9 mouse cellular contexts compared by ENCODE assay signal in genomic region chr7:28576271-28576914, GRCm38 (mm10). TPM values are rescaled to one million over a fixed set of nuclear protein-coding genes. Genes with fewer than 3 reads are reported as not detected.
DNase-seq lines count a peak whose midpoint lies in the region; ATAC-seq and TF ChIP-seq lines count a peak whose summit lies in the region.
"Had no signal": no experiment of that assay in that cellular context is flagged by ENCODE, and none has a peak within 500 bp of the region (broad histone marks: within the 10 kb centered on the region; RNA-seq: fewer than 3 reads in every experiment).

No protein-coding gene starts in this region.

- intact Hi-C loops in gastrocnemius, postnatal 14 days (cut with DNase I; ENCODE audit: low total_unique reads): no loop called here

- peak; percentile 1; the same call in 1 of the 2 replicates for ATAC-seq in intestine, postnatal 0 days

- WGBS in intestine, postnatal 0 days: 65% methylated on average over 5 of the region's 5 CpGs

- H3K27ac ChIP-seq in intestine, postnatal 0 days (ENCODE audit: low read depth, low read length): no peak overlapping the region; the same call in 1 of the 2 replicates

- no peak for TF ChIP-seq CTCF in intestine, postnatal 0 days (IDR thresholded peaks at IDR 0.05; ENCODE audit: low read depth)

- no peak overlapping the region for H3K4me2 ChIP-seq in intestine, postnatal 0 days (replicated peaks; ENCODE audit: low read depth)

- no peak overlapping the region for H3K4me3 ChIP-seq in intestine, postnatal 0 days (ENCODE audit: low read depth, low read length)

- peak; percentile 36 for DNase-seq in right cerebral cortex, postnatal 25 days
- DNase-seq in right cerebral cortex, postnatal 36 days (ENCODE audit: low spot score in 2 of 2): no peak
- DNase-seq in gastrocnemius, postnatal 14 days: peak; percentile 83
- peak; percentile 73 for DNase-seq in liver
- DNase-seq in right cerebral cortex, postnatal 4 days: peak; percentile 49
- DNase-seq in embryo, embryonic 11 days: no peak
- DNase-seq in adrenal gland, postnatal 4 days (ENCODE audit: low spot score in 2 of 2): no peak

- peaks cover 40% of the 10 kb centered on the region for H3K4me1 ChIP-seq in intestine, postnatal 0 days (replicated peaks; ENCODE audit: control insufficient read depth, insufficient read depth, low read length)

- H3K9ac ChIP-seq in intestine, postnatal 0 days (ENCODE audit: low read depth, low read length): no peak overlapping the region

- 0 out of 2 replicates have a peak, but pooled peaks cover 5% of the 10 kb centered on the region for H3K36me3 ChIP-seq in intestine, postnatal 0 days (ENCODE audit: control insufficient read depth, insufficient read depth)

- no peaks in the 10 kb centered on the region for H3K27me3 ChIP-seq in intestine, postnatal 0 days (replicated peaks; ENCODE audit: control insufficient read depth, insufficient read depth, low read length)

- H3K9me3 ChIP-seq in intestine, postnatal 0 days (ENCODE audit: control insufficient read depth): no peaks in the 10 kb centered on the region

RNA-seq across cellular contexts. Expression of gene Samd4b, which starts 21.6 kb away (rescaled TPM):
- 10 to 100 TPM; 15.7 to 18.5 TPM for total RNA-seq in gastrocnemius, postnatal 14 days (2021)
- polyA plus RNA-seq in intestine, postnatal 0 days (2015; fragmentation: Nextera tagmentation; extraction: Ambion mirVana): 12.4 and 13.4 TPM in 2 replicates
- 10 to 100 TPM; 56.0 to 59.0 TPM for total RNA-seq in adrenal gland, postnatal 4 days (2021)

RNA-seq across cellular contexts. Expression of gene Pak4, which starts 21.6 kb away (rescaled TPM):
- total RNA-seq in gastrocnemius, postnatal 14 days (2021): 1 to 10 TPM; 2.9 to 4.6 TPM
- 17.2 and 19.7 TPM in 2 replicates for polyA plus RNA-seq in intestine, postnatal 0 days (2015; fragmentation: Nextera tagmentation; extraction: Ambion mirVana)
- total RNA-seq in adrenal gland, postnatal 4 days (2021): 10 to 100 TPM; 32.0 to 36.6 TPM

RNA-seq across cellular contexts. Expression of gene Nccrp1, which starts 29.3 kb away (rescaled TPM):
- total RNA-seq in gastrocnemius, postnatal 14 days (2021): not detected
- not detected in 2 replicates for polyA plus RNA-seq in intestine, postnatal 0 days (2015; fragmentation: Nextera tagmentation; extraction: Ambion mirVana)
- not detected for total RNA-seq in adrenal gland, postnatal 4 days (2021)

RNA-seq across cellular contexts. Expression of gene Sycn, which starts 35.7 kb away (rescaled TPM):
- not detected for total RNA-seq in gastrocnemius, postnatal 14 days (2021)
- polyA plus RNA-seq in intestine, postnatal 0 days (2015; fragmentation: Nextera tagmentation; extraction: Ambion mirVana): 17.0 and 23.4 TPM in 2 replicates
- 100 to 1,000 TPM in 1 of 2 experiments, not detected in 1; 117 TPM for total RNA-seq in adrenal gland, postnatal 4 days (2021)
- total RNA-seq: left cerebral cortex, postnatal 14 days had no signal

RNA-seq across cellular contexts. Expression of gene Ifnl3, which starts 53.8 kb away (rescaled TPM):
- total RNA-seq in gastrocnemius, postnatal 14 days (2021): not detected
- polyA plus RNA-seq in intestine, postnatal 0 days (2015; fragmentation: Nextera tagmentation; extraction: Ambion mirVana): not detected in 2 replicates
- total RNA-seq in adrenal gland, postnatal 4 days (2021): not detected
- total RNA-seq: left cerebral cortex, postnatal 14 days had no signal

Comparison
In these comparisons a context has a peak if more than half of its experiments do, and no peak if none do; other contexts are left out.
1. DNase-seq: peak in right cerebral cortex, postnatal 25 days (single experiment), gastrocnemius, postnatal 14 days (single experiment), liver (single experiment) and right cerebral cortex, postnatal 4 days (single experiment); none in right cerebral cortex, postnatal 36 days (0 of 2), embryo, embryonic 11 days (single experiment) and adrenal gland, postnatal 4 days (0 of 2).
2. RNA of gene Pak4, which starts 21.6 kb away (total RNA-seq): 32.0 to 36.6 TPM in adrenal gland, postnatal 4 days; 2.9 to 4.6 TPM in gastrocnemius, postnatal 14 days; every median in the first group is over 4 times any median in the second.